Mouse (Mus musculus) erythroblast, adult 5-6 weeks (primary cell): Measurements from ENCODE around the gene Mthfd1l. TPM values are rescaled to one million over a fixed set of nuclear protein-coding genes. Genes with fewer than 3 reads are reported as not detected.
"Not testable (repeated sequence)": the region's sequence is repeated elsewhere in the genome, so short reads cannot be mapped to it uniquely, and the experiment has no call there.

Experiments
- ATAC-seq: replicated peaks from 2 replicates; pipeline ENCODE4 v1.8.0; 2016; ENCODE audit warnings: moderate number of reproducible peaks, mild to moderate bottlenecking, moderate TSS enrichment, inconsistent platforms; ENCODE audit not compliant: poor library complexity, low FRiP score, severe bottlenecking
- total RNA-seq, 2 experiments: library from RNA; stranded (forward) in 1 of 2; stranded (reverse) in 1 of 2; fragments of 150-400 nt in 1 of 2; fragments of 200-764, 138-1000 nt in 1 of 2; gene quantifications; 2 replicates each; pipeline versions ENCODE4 v1.2.3 to v1.2.4; 2015 to 2017; ENCODE audit warnings: low replicate concordance in 2 of 2

Gene Mthfd1l
- total RNA-seq, 2 experiments from 2014 or later, result 9.6 to 26.9 TPM

DNA sequence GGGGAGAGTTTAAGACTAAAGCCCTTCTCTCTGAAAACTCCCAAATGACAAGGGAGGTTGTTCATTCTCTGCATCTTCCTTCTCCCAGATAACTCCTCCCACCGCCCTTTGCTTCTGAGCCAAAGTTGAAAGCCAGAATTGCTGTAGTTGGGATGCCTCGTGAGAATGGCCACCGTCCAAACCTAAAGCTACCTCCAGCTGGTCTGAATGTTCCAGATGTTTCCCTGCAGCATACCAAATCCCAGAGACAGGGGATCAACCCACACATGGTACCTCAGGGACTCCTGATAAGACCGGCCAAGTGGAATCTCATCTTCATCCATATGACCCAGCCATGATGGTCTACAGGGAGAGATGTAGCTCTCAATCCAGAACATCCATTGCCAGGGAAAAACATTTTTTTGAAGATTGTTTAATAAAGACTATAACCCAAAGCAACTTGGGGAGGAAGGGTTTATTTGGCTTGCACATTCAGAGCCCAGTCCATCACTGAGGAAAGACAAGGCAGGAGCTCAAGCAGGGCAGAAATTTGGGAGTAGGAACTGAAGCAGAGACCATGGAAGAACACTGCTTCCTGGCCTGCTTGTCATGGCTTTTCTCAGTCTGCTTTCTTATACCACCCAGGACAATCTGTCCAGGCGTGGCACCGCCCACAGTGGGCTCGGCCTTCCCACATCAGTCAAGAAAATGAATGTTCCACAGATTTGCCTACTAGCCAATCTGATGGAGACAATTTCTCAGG is 206.3 kb downstream of the Mthfd1l start:
- ATAC-seq, result no peak

- ATAC-seq, result no peak
Observed at GRCm38 (mm10) chr10:4181953-4182352, 209.0 kb downstream of the Mthfd1l start.

- no peak for ATAC-seq
Observed at GRCm38 (mm10) chr10:4182406-4182805, 209.5 kb downstream of the Mthfd1l start.

- ATAC-seq, result no peak
Observed at GRCm38 (mm10) chr10:4188614-4189402, 215.9 kb downstream of the Mthfd1l start.

- ATAC-seq, result no peak
Observed at GRCm38 (mm10) chr10:4189422-4189821, 216.5 kb downstream of the Mthfd1l start.

DNA sequence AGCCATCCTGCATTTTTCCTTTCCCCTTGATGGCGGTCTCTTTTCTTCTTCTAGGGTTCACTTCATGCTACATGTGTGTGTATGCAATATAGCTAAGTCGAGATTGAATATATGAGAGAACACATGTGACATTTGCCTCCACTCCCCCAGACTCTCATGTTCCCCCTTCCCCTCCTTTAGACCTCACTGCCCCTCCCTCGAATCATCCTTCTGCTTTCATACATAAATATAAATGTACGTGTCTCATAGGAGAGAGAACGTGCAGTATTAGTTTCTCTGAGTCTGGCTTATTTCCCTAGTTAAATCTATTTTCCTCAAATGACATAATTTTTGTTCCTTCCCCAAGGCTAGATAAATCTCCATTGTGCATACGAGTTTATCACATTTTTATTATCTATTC is 226.1 kb downstream of the Mthfd1l start:
- ATAC-seq, result no peak

DNA sequence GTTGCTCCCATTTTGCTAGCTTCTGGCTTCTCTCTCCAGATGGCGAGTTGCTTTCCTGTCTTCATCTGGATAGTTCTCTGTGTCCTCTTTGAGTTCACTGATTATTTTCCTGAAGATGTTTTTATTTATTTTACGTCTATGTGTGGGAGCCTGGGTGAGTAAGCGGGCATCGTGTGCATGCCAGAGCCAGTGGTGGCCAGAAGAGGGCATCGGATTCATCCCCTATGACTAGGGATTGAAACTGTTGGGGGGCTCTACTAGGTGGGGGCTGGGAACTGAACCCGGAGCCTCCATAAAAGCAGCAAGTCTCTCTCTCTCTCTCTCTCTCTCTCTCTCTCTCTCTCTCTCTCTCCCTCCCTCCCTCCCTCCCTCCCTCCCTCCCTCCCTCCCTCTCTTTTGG is 227.0 kb downstream of the Mthfd1l start:
- ATAC-seq, result no peak

DNA sequence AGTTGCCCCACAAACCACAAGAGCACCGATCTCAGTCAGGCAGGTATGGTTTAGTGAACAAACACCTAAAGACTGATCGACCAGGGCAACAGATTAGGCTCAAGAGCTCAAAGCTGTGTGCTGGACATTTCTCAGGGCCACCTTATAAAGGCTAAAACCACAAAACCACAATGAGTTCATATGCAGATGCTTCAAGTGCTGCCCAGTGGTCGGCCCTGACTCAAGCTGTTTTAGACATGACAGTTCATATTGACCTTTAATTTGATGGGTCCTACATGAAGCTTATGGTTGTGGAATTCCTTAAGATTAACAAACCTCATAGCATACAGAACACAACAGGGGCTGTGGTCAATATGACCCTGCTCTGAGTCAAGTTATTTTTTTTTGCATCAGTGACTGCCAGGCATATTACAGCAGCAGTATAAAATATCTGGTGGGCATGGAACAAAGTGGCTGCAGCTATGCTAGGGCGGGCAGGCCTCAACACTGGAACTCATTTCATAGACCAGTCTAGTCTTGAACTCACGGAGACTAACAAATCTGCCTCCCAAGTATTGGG is 227.7 kb downstream of the Mthfd1l start:
- no peak for ATAC-seq

DNA sequence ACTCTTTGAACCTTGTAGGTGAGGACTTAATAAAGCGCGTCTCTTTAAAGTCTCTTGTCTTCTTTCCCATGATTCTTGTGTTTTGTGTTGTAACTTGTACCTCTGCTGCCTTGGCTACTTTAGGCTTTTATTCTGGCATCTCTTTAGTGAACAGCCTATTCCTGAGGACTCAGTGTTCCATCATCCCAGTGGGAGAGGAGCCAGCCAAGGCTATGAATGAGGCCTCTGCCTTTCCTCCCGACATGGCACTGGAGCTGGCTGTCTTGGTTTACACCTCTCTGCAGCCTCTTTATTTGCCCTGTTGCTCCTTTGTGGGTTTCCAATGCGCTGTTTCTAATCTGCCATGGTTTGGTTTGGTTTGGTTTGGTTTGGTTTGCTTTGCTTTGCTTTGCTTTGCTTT is 228.2 kb downstream of the Mthfd1l start:
- no peak for ATAC-seq

GRCm38 (mm10) chr10:4203651-4204050 is 230.7 kb downstream of the Mthfd1l start:
- not testable (repeated sequence) for ATAC-seq

- no peak for ATAC-seq
Observed at GRCm38 (mm10) chr10:4209040-4209439, 236.1 kb downstream of the Mthfd1l start.

DNA sequence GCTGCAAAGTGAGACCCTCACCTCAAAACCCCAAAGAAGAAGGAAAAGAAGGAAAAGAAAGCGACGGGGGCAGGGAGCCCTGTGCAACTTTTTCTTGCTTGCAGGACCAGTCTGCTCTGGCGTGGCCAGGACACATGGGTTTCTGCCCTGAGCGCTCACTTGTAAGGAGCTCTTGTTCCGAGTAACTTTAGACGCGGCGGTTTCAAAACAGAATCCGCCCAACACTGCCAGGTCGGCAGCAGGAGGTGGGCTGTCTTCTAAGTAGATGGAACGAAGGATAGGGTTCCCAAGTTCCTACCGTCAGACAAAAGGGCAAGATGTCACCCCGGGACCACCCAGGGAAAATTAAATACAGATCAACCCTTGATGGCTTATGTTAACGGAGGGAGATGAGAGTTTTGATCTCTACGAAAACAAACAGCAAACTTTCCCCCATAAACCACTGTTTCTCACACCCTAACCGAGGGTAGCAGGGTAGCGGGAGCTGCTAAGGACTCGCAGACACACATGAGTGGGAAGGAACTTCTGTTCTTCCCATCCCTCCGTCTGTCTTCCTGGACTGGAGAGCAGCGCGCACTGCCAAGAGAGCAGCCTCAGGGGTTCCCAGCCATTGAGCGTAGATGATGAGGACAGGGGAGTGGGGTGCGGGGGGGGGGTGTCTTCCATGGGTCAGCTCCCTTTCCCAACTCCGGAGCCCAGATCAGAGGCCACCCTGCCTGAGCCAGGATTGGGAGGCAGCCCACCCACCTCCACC is 237.6 kb downstream of the Mthfd1l start:
- ATAC-seq, result no peak

DNA sequence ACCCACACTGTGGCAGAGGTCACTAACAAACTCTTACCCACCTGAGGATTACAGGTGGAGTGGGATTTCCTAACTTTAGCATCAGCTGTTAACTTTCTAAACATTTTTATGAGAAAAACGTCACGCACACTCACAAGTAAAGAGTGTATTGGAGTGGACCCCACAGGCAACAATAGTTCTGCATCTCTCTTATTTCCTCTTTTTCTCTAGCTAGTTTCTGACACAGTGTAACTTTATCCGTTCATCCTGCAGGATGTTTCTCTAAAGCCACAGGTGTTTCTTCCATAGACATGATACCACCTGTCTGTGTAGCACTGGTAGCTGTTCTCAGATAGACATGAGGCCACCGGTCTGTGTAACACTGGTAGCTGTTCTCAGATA is 238.1 kb downstream of the Mthfd1l start:
- ATAC-seq, result no peak

Other genes starting within 250 kb of the Mthfd1l start
- 2.5 and 2.7 TPM in 2 replicates for gene Plekhg1, start 232.8 kb upstream of the Mthfd1l start, total RNA-seq (2015; ENCODE audit: low replicate concordance)
- 0.42 and 2.0 TPM in 2 replicates for gene Plekhg1, start 232.8 kb upstream of the Mthfd1l start, total RNA-seq (2017; ENCODE audit: low replicate concordance)